Mouse (Mus musculus) cortical plate, adult 2 months (tissue): ENCODE measurements around the gene Lyg1. TPM values are rescaled to one million over a fixed set of nuclear protein-coding genes. Genes with fewer than 3 reads are reported as not detected.

Experiments used
- H3K27ac ChIP-seq: fragments of 200-500 bp; 2 replicates; pipeline ENCODE4 v1.5.1; 2012; ENCODE audit warnings: low read length, control low read depth, inconsistent platforms; ENCODE audit not compliant: insufficient read depth
- H3K4me1 ChIP-seq: fragments of 200-500 bp; 2 replicates; pipeline ENCODE4 v1.6.1; 2011; ENCODE audit warnings: low read length; ENCODE audit not compliant: control insufficient read depth, insufficient read depth
- H3K4me3 ChIP-seq: fragments of 200-500 bp; 2 replicates; pipeline ENCODE4 v1.5.1; 2011; ENCODE audit warnings: mild to moderate bottlenecking, low read length, control low read depth; ENCODE audit not compliant: insufficient read depth
- CTCF ChIP-seq: fragments of 200-500 bp; IDR thresholded peaks from 2 replicates; pipeline ENCODE4 v1.5.1; 2011; ENCODE audit warnings: mild to moderate bottlenecking, control low read depth, low read length; ENCODE audit not compliant: insufficient read depth; ENCODE audit errors: extremely low read depth
- POLR2A ChIP-seq: fragments of 200-500 bp; IDR thresholded peaks from 2 replicates; pipeline ENCODE4 v1.6.1; 2011; ENCODE audit warnings: mild to moderate bottlenecking, low read length, control low read depth; ENCODE audit not compliant: insufficient read depth; ENCODE audit errors: extremely low read depth
- polyA plus RNA-seq: library from polyadenylated mRNA; depleted of rRNA; stranded (reverse); fragments of >200 nt; gene quantifications from 2 replicates; pipeline ENCODE4 v1.2.3, GENCODE M21; 2012; rRNA removed

Gene Lyg1
- polyA plus RNA-seq, 1 experiment: not detected

DNA sequence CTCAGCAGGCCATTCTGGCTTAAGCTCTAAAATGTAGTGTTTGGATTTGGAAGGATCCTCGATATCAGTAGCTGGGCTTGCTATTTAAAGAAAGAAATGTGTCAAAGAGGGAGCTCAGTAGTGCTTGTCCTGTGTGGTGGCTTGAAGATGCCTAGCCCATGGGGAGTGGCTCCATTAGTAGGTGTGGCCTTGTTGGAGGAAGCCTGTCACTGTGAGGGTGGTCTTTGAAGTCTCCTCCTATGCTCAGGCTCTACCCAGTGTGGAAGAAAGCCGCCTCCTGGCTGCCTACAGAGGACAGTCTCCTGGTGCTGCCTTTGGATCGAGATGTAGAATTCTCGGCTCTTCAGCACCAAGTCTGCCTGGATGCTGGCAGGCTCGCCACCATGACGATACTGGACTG is 57.3 kb downstream of the Lyg1 start:
- Histone ChIP-seq H3K27ac (no peak overlapping the region), H3K4me3 (no peak overlapping the region), H3K4me1 (no peaks in the 10 kb centered on the region)
- TF ChIP-seq POLR2A (no peak), CTCF (no peak)

DNA sequence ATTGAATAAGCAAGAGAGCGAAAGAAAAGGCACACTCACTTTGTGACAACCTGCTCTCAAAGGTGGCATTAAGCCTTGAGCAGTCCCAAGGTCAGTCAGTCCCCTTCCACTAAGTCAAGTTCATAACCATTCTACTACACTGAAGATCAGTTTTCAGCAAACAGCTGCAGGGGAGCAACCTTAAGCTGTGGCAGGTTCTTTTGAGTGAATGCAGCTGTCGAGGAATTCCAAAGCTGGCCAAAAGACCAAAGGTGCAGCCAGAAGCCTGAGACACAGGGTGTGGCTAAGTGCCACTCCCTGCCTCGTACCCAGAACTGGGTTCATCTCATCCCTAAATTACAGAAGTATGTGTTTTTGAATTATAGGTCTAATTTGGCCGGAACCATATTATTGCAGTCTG is 57.7 kb downstream of the Lyg1 start:
- Histone ChIP-seq H3K4me1 (no peaks in the 10 kb centered on the region), H3K27ac (no peak overlapping the region), H3K4me3 (no peak overlapping the region)
- no peak for TF ChIP-seq POLR2A
- no peak for TF ChIP-seq CTCF

Other genes starting within 250 kb of the Lyg1 start
- 142 and 171 TPM in 2 replicates for gene 2010300C02Rik, start 237.7 kb downstream of the Lyg1 start, polyA plus RNA-seq
- gene Tsga10, start 91.3 kb downstream of the Lyg1 start, polyA plus RNA-seq: 13.2 and 14.0 TPM in 2 replicates
- gene Lipt1, start 86.0 kb downstream of the Lyg1 start, polyA plus RNA-seq: 8.1 and 8.5 TPM in 2 replicates
- gene Mitd1, start 67.3 kb downstream of the Lyg1 start, polyA plus RNA-seq: 15.6 and 16.9 TPM in 2 replicates
- 142 and 149 TPM in 2 replicates for gene Mrpl30, start 67.3 kb downstream of the Lyg1 start, polyA plus RNA-seq
- 0.04 TPM in 2 replicates for gene Lyg2, start 41.3 kb downstream of the Lyg1 start, polyA plus RNA-seq
- gene Txndc9, start 40.1 kb upstream of the Lyg1 start, polyA plus RNA-seq: 43.8 and 46.7 TPM in 2 replicates
- 18.3 and 19.1 TPM in 2 replicates for gene Eif5b, start 40.3 kb upstream of the Lyg1 start, polyA plus RNA-seq
- 25.2 and 25.7 TPM in 2 replicates for gene Rev1, start 172.0 kb upstream of the Lyg1 start, polyA plus RNA-seq